25 mouse cellular contexts compared by ENCODE assay signal in the genomic region with DNA sequence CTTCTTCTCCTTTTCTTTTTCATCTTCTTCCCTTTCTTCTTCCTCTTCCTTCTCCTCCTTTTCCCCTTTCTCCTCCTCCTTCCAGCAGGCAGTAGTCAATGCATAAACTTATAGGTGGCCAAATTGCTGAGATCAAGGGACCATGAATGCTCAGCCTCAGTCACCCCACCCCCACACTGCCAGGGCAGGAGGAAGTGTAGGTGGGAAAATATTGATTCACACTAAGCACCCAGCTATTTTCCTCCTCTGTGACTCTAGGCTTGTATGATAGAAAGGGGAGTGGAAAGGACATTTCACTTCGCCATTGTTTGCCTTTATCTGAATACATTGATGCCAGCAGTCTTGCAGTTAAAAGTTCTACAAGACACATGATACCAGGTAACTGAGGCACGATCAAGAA. TPM values are rescaled to one million over a fixed set of nuclear protein-coding genes. Genes with fewer than 3 reads are reported as not detected.
"Had no signal": no experiment of that assay in that cellular context is flagged by ENCODE, and none has a peak within 500 bp of the region (broad histone marks: within the 10 kb centered on the region; RNA-seq: fewer than 3 reads in every experiment).

No protein-coding gene starts in this region.

- H3K9me3 ChIP-seq: hindbrain, embryonic 13.5 days; hindbrain, embryonic 15.5 days; intestine, embryonic 15.5 days; limb, embryonic 13.5 days; limb, embryonic 15.5 days; liver, embryonic 12.5 days had no signal

- H3K27ac ChIP-seq: hindbrain, embryonic 13.5 days; hindbrain, embryonic 15.5 days; hindbrain, postnatal 0 days; intestine, embryonic 15.5 days; layer of hippocampus, adult 2 months; left cerebral cortex, adult 2 months; limb, embryonic 13.5 days; limb, embryonic 15.5 days; liver, embryonic 12.5 days had no signal

- H3K27me3 ChIP-seq: hindbrain, embryonic 15.5 days; intestine, embryonic 15.5 days; limb, embryonic 15.5 days; liver, embryonic 12.5 days had no signal

- H3K4me2 ChIP-seq: heart, embryonic 11.5 days; hindbrain, embryonic 13.5 days; hindbrain, embryonic 15.5 days; intestine, embryonic 15.5 days; limb, embryonic 13.5 days; limb, embryonic 15.5 days; liver, embryonic 12.5 days had no signal

- H3K4me1 ChIP-seq: hindbrain, embryonic 13.5 days; hindbrain, embryonic 15.5 days; intestine, embryonic 15.5 days; limb, embryonic 13.5 days; limb, embryonic 15.5 days; liver, embryonic 12.5 days had no signal

- H3K4me3 ChIP-seq: hindbrain, embryonic 13.5 days; hindbrain, embryonic 15.5 days; intestine, embryonic 15.5 days; layer of hippocampus, adult 2 months; left cerebral cortex, adult 2 months; limb, embryonic 13.5 days; limb, embryonic 15.5 days; liver, embryonic 12.5 days had no signal

- DNase-seq: forebrain, postnatal 0 days; gastrocnemius, postnatal 14 days; gastrocnemius, postnatal 36 days; heart, postnatal 10 days; kidney, adult 18-20 months; kidney, adult 8-10 months; kidney, postnatal 10 days; kidney, postnatal 25 days; kidney, postnatal 4 days; left cerebral cortex, postnatal 4 days had no signal

- H3K36me3 ChIP-seq: hindbrain, embryonic 13.5 days; hindbrain, embryonic 15.5 days; intestine, embryonic 15.5 days; limb, embryonic 13.5 days; limb, embryonic 15.5 days; liver, embryonic 12.5 days had no signal

- H3K9ac ChIP-seq: forebrain, postnatal 0 days; hindbrain, embryonic 13.5 days; hindbrain, embryonic 15.5 days; intestine, embryonic 15.5 days; limb, embryonic 13.5 days; limb, embryonic 15.5 days; liver, embryonic 12.5 days had no signal

- ATAC-seq: forebrain, postnatal 0 days; hindbrain, postnatal 0 days; intestine, embryonic 15.5 days; liver, embryonic 12.5 days had no signal

RNA-seq across cellular contexts. Expression of a gene that starts 13.3 kb away (rescaled TPM):
- total RNA-seq: hematopoietic stem cell, adult 5-6 weeks had no signal

RNA-seq across cellular contexts. Expression of a gene that starts 57.8 kb away (rescaled TPM):
- total RNA-seq: gastrocnemius, adult 18-20 months; hindbrain, postnatal 0 days; layer of hippocampus, adult 2 months; layer of hippocampus, postnatal 10 days; layer of hippocampus, postnatal 25 days; left cerebral cortex, adult 2 months; left cerebral cortex, postnatal 25 days; left cerebral cortex, postnatal 4 days had no signal
